Mouse (Mus musculus) liver, embryonic 16.5 days (tissue): ENCODE data around the gene Bcl11a. TPM values are rescaled to one million over a fixed set of nuclear protein-coding genes. Genes with fewer than 3 reads are reported as not detected.
"Not testable (repeated sequence)": the region's sequence is repeated elsewhere in the genome, so short reads cannot be mapped to it uniquely, and the experiment has no call there.

ENCODE experiments used
- ATAC-seq: fragments of 200-750 bp; cut with Nextera tagmentation; 2 replicates; pipeline ENCODE4 v1.8.0; 2017; ENCODE audit warnings: low read depth, mild to moderate bottlenecking, moderate number of reproducible peaks, moderate library complexity
- H3K27ac ChIP-seq: fragments of 300-500 bp; sonication (generic); 2 replicates; pipeline ENCODE4 v1.5.1; 2014; ENCODE audit warnings: mild to moderate bottlenecking, low read length
- H3K27me3 ChIP-seq: fragments of 300-500 bp; sonication (generic); 2 replicates; pipeline ENCODE4 v1.6.1; 2014; ENCODE audit warnings: low read depth, low read length, mixed read lengths; ENCODE audit not compliant: control insufficient read depth, insufficient read depth
- H3K36me3 ChIP-seq: fragments of 300-500 bp; sonication (generic); 2 replicates; pipeline ENCODE4 v1.6.1; 2014; ENCODE audit warnings: mild to moderate bottlenecking; ENCODE audit not compliant: control insufficient read depth, insufficient read depth
- H3K4me1 ChIP-seq: fragments of 300-500 bp; sonication (generic); 2 replicates; pipeline ENCODE4 v1.6.1; 2014; ENCODE audit warnings: low read depth, low read length, mixed read lengths; ENCODE audit not compliant: control insufficient read depth
- H3K4me2 ChIP-seq: fragments of 300-500 bp; sonication (generic); 2 replicates; pipeline ENCODE4 v1.6.1; 2014; ENCODE audit warnings: low read depth, low read length, mixed read lengths
- H3K4me3 ChIP-seq: fragments of 300-500 bp; sonication (generic); 2 replicates; pipeline ENCODE4 v1.5.1; 2014; ENCODE audit warnings: low read depth, mild to moderate bottlenecking, low read length
- H3K9ac ChIP-seq: fragments of 300-500 bp; sonication (generic); 2 replicates; pipeline ENCODE4 v1.6.1; 2014; ENCODE audit warnings: low read depth, low read length
- H3K9me3 ChIP-seq: fragments of 300-500 bp; sonication (generic); replicated peaks from 2 replicates; pipeline ENCODE4 v1.6.1; 2016; ENCODE audit warnings: low read length; ENCODE audit not compliant: control insufficient read depth
- WGBS: fragments of 180-500 bp; shearing (Covaris S2); extraction: QIAGEN DNeasy Blood & Tissue Kit; methylation state at CpG from one replicate; pipeline ENCODE4 v1.1.7; 2014; ENCODE audit not compliant: insufficient replicate concordance; 5-methylcytosine and 5-hydroxymethylcytosine counted together
- polyA plus RNA-seq: library from polyadenylated mRNA; unstranded; fragments of >200 nt; fragmentation: Nextera tagmentation; extraction: Ambion mirVana; gene quantifications from 2 replicates; pipeline ENCODE4 v1.2.1, GENCODE M21; 2015

Gene Bcl11a
- polyA plus RNA-seq, 1 experiment from 2014 or later, result 17.7 TPM

- Histone ChIP-seq H3K36me3 (no peaks in the 10 kb centered on the region), H3K4me2 (no peak overlapping the region), H3K9me3 (no peaks in the 10 kb centered on the region), H3K27me3 (no peaks in the 10 kb centered on the region), H3K9ac (no peak overlapping the region), H3K4me3 (no peak overlapping the region), H3K4me1 (peaks cover 34% of the 10 kb centered on the region), H3K27ac (no peak overlapping the region)
- WGBS, result 78% methylated on average over 2 of the region's 2 CpGs
- ATAC-seq, result no peak
Observed at GRCm38 (mm10) chr11:24116041-24116440, 38.2 kb downstream of the Bcl11a start.

DNA sequence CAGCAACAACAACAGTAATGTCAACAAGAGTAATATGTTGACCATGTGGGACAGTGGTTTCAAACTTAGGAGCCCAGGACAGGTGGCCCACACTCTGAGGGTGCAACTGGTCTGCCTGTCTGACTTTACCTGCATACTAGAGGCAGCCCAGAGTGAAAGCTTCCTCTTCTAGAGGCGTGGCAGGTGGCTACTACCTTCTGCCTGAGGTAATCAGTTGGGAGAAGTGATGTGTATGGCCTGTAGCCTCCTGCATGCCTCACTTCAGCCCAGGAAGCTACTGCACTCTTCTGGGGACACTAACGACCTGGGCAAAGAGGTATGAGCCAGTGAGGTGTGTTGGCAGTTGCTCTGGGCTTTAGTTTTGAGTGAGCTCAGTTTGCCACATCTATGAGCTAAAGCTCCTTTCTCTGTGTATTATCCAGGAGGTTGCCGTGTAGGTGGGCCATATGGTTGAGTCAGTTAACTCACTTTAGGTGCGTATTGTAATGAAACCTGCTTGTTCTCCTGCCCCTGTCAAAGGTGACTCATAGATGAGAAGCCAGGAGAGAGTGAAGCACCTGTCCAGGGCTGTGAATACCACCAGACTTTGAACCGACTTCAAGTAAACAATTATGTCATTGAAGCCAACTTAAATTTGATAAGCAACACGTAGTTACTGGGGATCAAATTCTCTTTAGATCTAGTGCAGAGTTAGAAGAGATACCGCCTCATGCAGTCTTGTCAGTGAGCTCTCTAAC, 38.9 kb downstream of the Bcl11a start:
- no peak overlapping the region for H3K9ac ChIP-seq
- no peaks in the 10 kb centered on the region for H3K27me3 ChIP-seq
- peaks cover 37% of the 10 kb centered on the region for H3K4me1 ChIP-seq
- no peaks in the 10 kb centered on the region for H3K36me3 ChIP-seq
- H3K9me3 ChIP-seq, result no peaks in the 10 kb centered on the region
- ATAC-seq, result no peak
- H3K27ac ChIP-seq, result no peak overlapping the region
- WGBS, result 65% methylated on average over 7 of the region's 7 CpGs
- H3K4me3 ChIP-seq, result no peak overlapping the region
- H3K4me2 ChIP-seq, result no peak overlapping the region

DNA sequence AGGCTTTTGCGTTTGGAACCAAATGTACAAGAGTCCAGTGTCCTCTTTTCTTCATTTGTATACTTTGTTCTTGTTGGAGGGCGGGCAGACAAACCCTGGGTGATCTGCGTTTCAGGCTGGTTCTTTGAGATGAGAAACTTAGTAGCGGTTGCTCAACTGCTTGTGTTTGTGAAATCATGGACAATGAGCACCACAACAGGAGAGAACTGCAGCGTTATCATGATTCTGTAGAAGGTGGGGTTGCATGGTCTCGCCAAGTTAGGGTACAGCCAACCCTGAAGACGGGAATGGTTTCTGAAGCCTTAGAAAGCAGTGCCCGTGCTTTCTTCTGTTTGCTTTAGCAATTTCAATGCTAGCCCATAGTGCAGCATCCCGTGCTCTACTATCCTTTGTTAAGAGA, 43.3 kb downstream of the Bcl11a start:
- Histone ChIP-seq H3K36me3 (no peaks in the 10 kb centered on the region), H3K4me3 (no peak overlapping the region), H3K4me1 (peaks cover 50% of the 10 kb centered on the region), H3K9ac (no peak overlapping the region), H3K4me2 (no peak overlapping the region), H3K9me3 (no peaks in the 10 kb centered on the region), H3K27ac (no peak overlapping the region), H3K27me3 (no peaks in the 10 kb centered on the region)
- WGBS, result 61% methylated on average over 9 of the region's 9 CpGs
- no peak for ATAC-seq

DNA sequence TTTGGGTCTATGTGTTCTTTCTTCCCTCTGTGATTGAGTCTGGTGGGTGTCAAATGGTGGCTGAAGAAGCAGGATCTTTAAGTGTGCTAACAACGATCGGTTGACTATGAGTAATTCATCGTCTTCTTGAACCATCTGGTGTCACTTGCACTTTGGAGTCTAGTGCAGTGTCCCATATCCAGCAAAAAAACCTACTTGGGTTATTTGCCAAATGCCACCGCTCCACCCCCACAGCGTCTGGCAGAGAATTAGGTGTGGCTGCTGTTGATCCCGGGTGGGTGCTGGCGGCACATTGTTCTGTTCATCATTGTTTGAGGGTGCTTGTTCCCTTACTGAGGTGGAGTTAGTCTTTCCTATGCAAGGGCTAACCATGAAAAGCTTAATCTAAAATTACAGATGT, 45.0 kb downstream of the Bcl11a start:
- ATAC-seq, result no peak
- Histone ChIP-seq H3K36me3 (no peaks in the 10 kb centered on the region), H3K27me3 (no peaks in the 10 kb centered on the region), H3K4me1 (peaks cover 67% of the 10 kb centered on the region), H3K27ac (no peak overlapping the region), H3K9me3 (no peaks in the 10 kb centered on the region), H3K4me2 (no peak overlapping the region), H3K9ac (no peak overlapping the region), H3K4me3 (no peak overlapping the region)
- WGBS, result 51% methylated on average over 7 of the region's 7 CpGs

GRCm38 (mm10) chr11:24123991-24124390, 46.1 kb downstream of the Bcl11a start:
- Histone ChIP-seq H3K36me3 (no peaks in the 10 kb centered on the region), H3K27ac (peak overlapping the region; percentile 50), H3K4me3 (no peak overlapping the region), H3K4me1 (peaks cover 72% of the 10 kb centered on the region), H3K9me3 (no peaks in the 10 kb centered on the region), H3K27me3 (no peaks in the 10 kb centered on the region), H3K4me2 (no peak overlapping the region), H3K9ac (no peak overlapping the region)
- ATAC-seq, result no peak
- 44% methylated on average over 2 of the region's 2 CpGs for WGBS

DNA sequence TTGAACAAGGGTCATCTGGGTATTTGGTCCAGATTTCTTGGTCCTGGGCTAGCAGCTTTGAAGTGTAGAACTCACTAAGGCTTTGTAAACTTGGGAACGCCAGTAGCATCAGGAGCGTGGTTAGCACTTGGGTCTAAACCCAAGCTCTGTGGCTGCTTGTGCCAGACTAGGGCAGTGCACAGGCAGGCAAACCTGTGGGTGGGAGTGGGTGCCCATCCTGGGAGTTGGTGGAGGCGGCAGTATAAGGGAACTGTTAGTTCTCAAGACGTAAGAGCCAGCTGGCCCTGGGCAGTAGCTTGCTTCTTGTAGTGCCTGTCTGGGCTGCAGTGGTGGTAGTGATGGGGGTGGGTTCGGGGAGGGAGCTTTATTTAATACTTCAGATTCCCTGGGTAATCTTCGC, 47.2 kb downstream of the Bcl11a start:
- no peaks in the 10 kb centered on the region for H3K27me3 ChIP-seq
- H3K36me3 ChIP-seq, result no peaks in the 10 kb centered on the region
- no peak overlapping the region for H3K4me2 ChIP-seq
- WGBS, result 73% methylated on average over 6 of the region's 6 CpGs
- no peaks in the 10 kb centered on the region for H3K9me3 ChIP-seq
- ATAC-seq, result no peak
- peak overlapping the region; percentile 27; the same call in 1 of the 2 replicates for H3K27ac ChIP-seq
- peaks cover 79% of the 10 kb centered on the region for H3K4me1 ChIP-seq
- no peak overlapping the region for H3K9ac ChIP-seq
- no peak overlapping the region for H3K4me3 ChIP-seq

DNA sequence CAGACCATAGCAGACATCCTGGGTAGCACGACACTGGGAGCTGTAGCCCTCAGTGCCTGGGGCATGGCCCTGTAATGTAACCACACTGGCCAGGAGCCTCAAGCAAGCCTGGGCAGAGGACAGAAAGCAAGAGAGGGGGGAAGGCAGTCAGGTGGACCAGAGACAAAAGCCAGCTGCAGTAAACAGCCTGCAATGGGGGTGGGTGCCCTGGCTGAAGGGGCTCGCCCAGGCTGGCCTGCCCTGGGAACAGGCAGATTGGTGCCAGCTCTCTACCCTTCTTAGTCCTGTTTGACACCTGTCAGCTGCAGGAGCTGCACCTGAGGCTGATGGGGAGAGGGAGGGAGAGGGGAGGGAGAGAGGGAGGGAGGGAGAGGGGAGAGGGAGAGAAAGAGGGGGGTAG, 50.1 kb downstream of the Bcl11a start:
- peak overlapping the region; percentile 87 for H3K27ac ChIP-seq
- peaks cover 90% of the 10 kb centered on the region for H3K4me1 ChIP-seq
- no peaks in the 10 kb centered on the region for H3K9me3 ChIP-seq
- 58% methylated on average over 2 of the region's 2 CpGs for WGBS
- ATAC-seq, result no peak
- H3K9ac ChIP-seq, result peak overlapping the region; percentile 40
- no peak overlapping the region for H3K4me2 ChIP-seq
- H3K4me3 ChIP-seq, result no peak overlapping the region
- no peaks in the 10 kb centered on the region for H3K36me3 ChIP-seq
- H3K27me3 ChIP-seq, result no peaks in the 10 kb centered on the region

GRCm38 (mm10) chr11:24128880-24129279, 51.0 kb downstream of the Bcl11a start:
- not testable (repeated sequence) for ATAC-seq, H3K9me3 ChIP-seq, H3K27me3 ChIP-seq, H3K4me2 ChIP-seq, H3K36me3 ChIP-seq, H3K4me3 ChIP-seq
- 40% methylated on average over 4 of the region's 4 CpGs for WGBS
- peak overlapping the region; percentile 87 for H3K27ac ChIP-seq
- peaks cover 92% of the 10 kb centered on the region for H3K4me1 ChIP-seq
- peak overlapping the region; percentile 42 for H3K9ac ChIP-seq

DNA sequence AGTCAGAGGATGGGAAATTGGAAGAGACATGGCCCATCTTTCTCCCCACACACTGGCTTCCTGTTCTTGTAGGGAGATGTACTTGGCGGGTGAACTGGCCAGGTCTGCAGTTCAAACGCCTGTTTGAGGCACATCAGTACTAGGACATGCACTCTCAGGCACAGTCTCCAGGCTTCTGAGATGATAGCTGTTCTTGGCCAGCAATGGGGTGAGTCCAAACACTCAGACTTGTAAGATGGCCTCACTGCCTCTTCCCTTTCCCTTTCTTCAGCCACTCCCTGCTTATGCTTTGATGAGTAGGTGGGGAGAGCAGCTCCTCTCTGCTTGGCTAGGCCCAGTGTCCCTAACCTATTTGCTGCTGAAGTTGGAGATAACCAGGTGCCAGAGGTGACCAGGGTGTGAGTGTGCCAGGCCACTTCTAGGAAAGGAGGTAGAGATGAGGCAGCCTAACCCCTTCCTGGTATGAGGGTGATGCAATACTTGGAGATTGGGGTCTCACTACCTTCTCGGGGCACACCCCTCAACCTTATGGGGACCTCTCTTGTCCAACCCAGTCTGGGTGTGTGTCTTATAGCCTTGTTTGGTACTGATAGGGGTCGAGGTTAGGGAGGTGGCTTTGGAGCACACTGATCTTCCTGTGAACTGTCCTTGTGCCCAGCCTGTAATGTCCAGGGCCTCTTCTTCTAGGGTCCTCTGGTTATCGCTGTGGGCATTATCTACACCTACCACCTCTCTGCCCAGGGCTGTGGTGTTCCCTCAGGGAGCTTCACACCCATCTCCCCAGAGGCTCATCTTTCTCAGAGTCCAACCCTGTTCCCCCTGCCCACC, 51.7 kb downstream of the Bcl11a start:
- WGBS, result 25% methylated on average over 5 of the region's 5 CpGs
- Histone ChIP-seq H3K9me3 (no peaks in the 10 kb centered on the region), H3K4me2 (peak overlapping the region; percentile 4; the same call in 1 of the 2 replicates), H3K27me3 (no peaks in the 10 kb centered on the region), H3K9ac (peak overlapping the region; percentile 42), H3K27ac (peak overlapping the region; percentile 87), H3K36me3 (no peaks in the 10 kb centered on the region), H3K4me1 (peaks cover 88% of the 10 kb centered on the region), H3K4me3 (no peak overlapping the region)
- ATAC-seq, result peak; percentile 90
